Mouse (Mus musculus) effector memory CD4-positive, alpha-beta T cell, adult 5 months (primary cell): ENCODE data around the gene Tecpr1. TPM values are rescaled to one million over a fixed set of nuclear protein-coding genes. Genes with fewer than 3 reads are reported as not detected.

ENCODE experiments used
- polyA plus RNA-seq: library from polyadenylated mRNA; unstranded; fragments of 100-300 nt; shearing (Covaris generic); gene quantifications from one replicate; pipeline ENCODE4 v1.2.1, GENCODE M21; 2017

Gene Tecpr1
- polyA plus RNA-seq: 207 TPM

GRCm38 (mm10) chr5:144223503-144223862, at the start of gene Tecpr1:
TSS of gene Tecpr1 (minus strand) at chr5:144223615.

GRCm38 (mm10) chr5:144243901-144244487, 20.6 kb upstream of the Tecpr1 start, which contains the start of gene Bri3:
TSS of gene Bri3 (plus strand) at chr5:144244437.

GRCm38 (mm10) chr5:144189950-144190583, 33.3 kb downstream of the Tecpr1 start, which contains the start of gene Bhlha15:
TSS of gene Bhlha15 (plus strand) at chr5:144190286.

Other genes starting within 250 kb of the Tecpr1 start
- 55.8 TPM for gene Ccz1, start 208.7 kb downstream of the Tecpr1 start, polyA plus RNA-seq
- not detected for gene Ocm, start 196.9 kb downstream of the Tecpr1 start, polyA plus RNA-seq
- gene Lmtk2, start 123.2 kb downstream of the Tecpr1 start, polyA plus RNA-seq: 18.0 TPM
- not detected for gene Bhlha15, start 33.3 kb downstream of the Tecpr1 start, polyA plus RNA-seq
- gene Bri3, start 20.8 kb upstream of the Tecpr1 start, polyA plus RNA-seq: 7.7 TPM
- gene Baiap2l1, start 134.5 kb upstream of the Tecpr1 start, polyA plus RNA-seq: 0.49 TPM